Mouse (Mus musculus) liver, embryonic 16.5 days (tissue): ENCODE measurements around the gene Hbs1l. TPM values are rescaled to one million over a fixed set of nuclear protein-coding genes. Genes with fewer than 3 reads are reported as not detected.

Experiments used
- ATAC-seq: fragments of 200-750 bp; cut with Nextera tagmentation; 2 replicates; pipeline ENCODE4 v1.8.0; 2017; ENCODE audit warnings: low read depth, mild to moderate bottlenecking, moderate number of reproducible peaks, moderate library complexity
- H3K27ac ChIP-seq: fragments of 300-500 bp; sonication (generic); 2 replicates; pipeline ENCODE4 v1.5.1; 2014; ENCODE audit warnings: mild to moderate bottlenecking, low read length
- H3K27me3 ChIP-seq: fragments of 300-500 bp; sonication (generic); 2 replicates; pipeline ENCODE4 v1.6.1; 2014; ENCODE audit warnings: low read depth, low read length, mixed read lengths; ENCODE audit not compliant: control insufficient read depth, insufficient read depth
- H3K36me3 ChIP-seq: fragments of 300-500 bp; sonication (generic); 2 replicates; pipeline ENCODE4 v1.6.1; 2014; ENCODE audit warnings: mild to moderate bottlenecking; ENCODE audit not compliant: control insufficient read depth, insufficient read depth
- H3K4me1 ChIP-seq: fragments of 300-500 bp; sonication (generic); 2 replicates; pipeline ENCODE4 v1.6.1; 2014; ENCODE audit warnings: low read depth, low read length, mixed read lengths; ENCODE audit not compliant: control insufficient read depth
- H3K4me2 ChIP-seq: fragments of 300-500 bp; sonication (generic); 2 replicates; pipeline ENCODE4 v1.6.1; 2014; ENCODE audit warnings: low read depth, low read length, mixed read lengths
- H3K4me3 ChIP-seq: fragments of 300-500 bp; sonication (generic); 2 replicates; pipeline ENCODE4 v1.5.1; 2014; ENCODE audit warnings: low read depth, mild to moderate bottlenecking, low read length
- H3K9ac ChIP-seq: fragments of 300-500 bp; sonication (generic); 2 replicates; pipeline ENCODE4 v1.6.1; 2014; ENCODE audit warnings: low read depth, low read length
- H3K9me3 ChIP-seq: fragments of 300-500 bp; sonication (generic); replicated peaks from 2 replicates; pipeline ENCODE4 v1.6.1; 2016; ENCODE audit warnings: low read length; ENCODE audit not compliant: control insufficient read depth
- WGBS: fragments of 180-500 bp; shearing (Covaris S2); extraction: QIAGEN DNeasy Blood & Tissue Kit; methylation state at CpG from one replicate; pipeline ENCODE4 v1.1.7; 2014; ENCODE audit not compliant: insufficient replicate concordance; 5-methylcytosine and 5-hydroxymethylcytosine counted together
- polyA plus RNA-seq: library from polyadenylated mRNA; unstranded; fragments of >200 nt; fragmentation: Nextera tagmentation; extraction: Ambion mirVana; gene quantifications from 2 replicates; pipeline ENCODE4 v1.2.1, GENCODE M21; 2015

The Hbs1l gene
- polyA plus RNA-seq, 1 experiment from 2014 or later, result 58.7 TPM

- peaks cover 49% of the 10 kb centered on the region for H3K4me1 ChIP-seq
- WGBS, result 44% methylated on average over 2 of the region's 2 CpGs
- H3K9ac ChIP-seq, result peak overlapping the region; percentile 18; the same call in 1 of the 2 replicates
- H3K9me3 ChIP-seq, result no peaks in the 10 kb centered on the region
- peak overlapping the region; percentile 94 for H3K27ac ChIP-seq
- ATAC-seq, result no peak
- H3K36me3 ChIP-seq, result no peaks in the 10 kb centered on the region
- H3K4me3 ChIP-seq, result no peak overlapping the region
- H3K4me2 ChIP-seq, result no peak overlapping the region
- H3K27me3 ChIP-seq, result no peaks in the 10 kb centered on the region
Measured at GRCm38 (mm10) chr10:21267452-21267851, 28.3 kb upstream of the Hbs1l start.

GRCm38 (mm10) chr10:21268786-21269410 lies 26.9 kb upstream of the Hbs1l start:
- no peak overlapping the region for H3K4me3 ChIP-seq
- peak overlapping the region; percentile 93 for H3K27ac ChIP-seq
- peak overlapping the region; percentile 44; the same call in 1 of the 2 replicates for H3K9ac ChIP-seq
- peak overlapping the region; percentile 50 for H3K4me2 ChIP-seq
- no peaks in the 10 kb centered on the region for H3K9me3 ChIP-seq
- ATAC-seq, result peak; percentile 99
- no peaks in the 10 kb centered on the region for H3K27me3 ChIP-seq
- WGBS, result 22% methylated on average over 6 of the region's 6 CpGs
- H3K36me3 ChIP-seq, result no peaks in the 10 kb centered on the region
- peaks cover 54% of the 10 kb centered on the region for H3K4me1 ChIP-seq

- Histone ChIP-seq H3K4me2 (no peak overlapping the region), H3K9ac (no peak overlapping the region), H3K27me3 (no peaks in the 10 kb centered on the region), H3K4me1 (peaks cover 53% of the 10 kb centered on the region), H3K4me3 (no peak overlapping the region), H3K9me3 (no peaks in the 10 kb centered on the region), H3K27ac (peak overlapping the region; percentile 93; the same call in 1 of the 2 replicates), H3K36me3 (no peaks in the 10 kb centered on the region)
- ATAC-seq, result no peak
- WGBS, result 62% methylated on average over 2 of the region's 2 CpGs
Measured at GRCm38 (mm10) chr10:21269920-21270319, 25.9 kb upstream of the Hbs1l start.

GRCm38 (mm10) chr10:21270905-21271304 lies 24.9 kb upstream of the Hbs1l start:
- H3K27ac ChIP-seq, result no peak overlapping the region; the same call in 1 of the 2 replicates
- H3K4me3 ChIP-seq, result no peak overlapping the region
- H3K4me2 ChIP-seq, result no peak overlapping the region
- H3K27me3 ChIP-seq, result no peaks in the 10 kb centered on the region
- no peaks in the 10 kb centered on the region for H3K36me3 ChIP-seq
- H3K9ac ChIP-seq, result no peak overlapping the region
- no peak for ATAC-seq
- 82% methylated on average over 5 of the region's 5 CpGs for WGBS
- H3K9me3 ChIP-seq, result no peaks in the 10 kb centered on the region
- H3K4me1 ChIP-seq, result peaks cover 44% of the 10 kb centered on the region

- no peaks in the 10 kb centered on the region for H3K9me3 ChIP-seq
- 84% methylated on average over 2 of the region's 2 CpGs for WGBS
- H3K9ac ChIP-seq, result no peak overlapping the region
- no peaks in the 10 kb centered on the region for H3K36me3 ChIP-seq
- no peak overlapping the region for H3K27ac ChIP-seq
- no peaks in the 10 kb centered on the region for H3K27me3 ChIP-seq
- H3K4me1 ChIP-seq, result peaks cover 42% of the 10 kb centered on the region
- H3K4me2 ChIP-seq, result no peak overlapping the region
- no peak overlapping the region for H3K4me3 ChIP-seq
- ATAC-seq, result no peak
Measured at GRCm38 (mm10) chr10:21271310-21271709, 24.5 kb upstream of the Hbs1l start.

GRCm38 (mm10) chr10:21271785-21272184 lies 24.0 kb upstream of the Hbs1l start:
- 82% methylated on average over 6 of the region's 6 CpGs for WGBS
- H3K4me1 ChIP-seq, result peaks cover 37% of the 10 kb centered on the region
- ATAC-seq, result no peak

GRCm38 (mm10) chr10:21287243-21288127 lies 8.3 kb upstream of the Hbs1l start:
- H3K4me1 ChIP-seq, result no peaks in the 10 kb centered on the region
- no peaks in the 10 kb centered on the region for H3K27me3 ChIP-seq
- H3K27ac ChIP-seq, result no peak overlapping the region
- H3K4me3 ChIP-seq, result no peak overlapping the region
- no peak overlapping the region for H3K4me2 ChIP-seq
- no peak overlapping the region for H3K9ac ChIP-seq
- no peak for ATAC-seq
- 68% methylated on average over 10 of the region's 10 CpGs for WGBS
- H3K36me3 ChIP-seq, result no peaks in the 10 kb centered on the region
- no peaks in the 10 kb centered on the region for H3K9me3 ChIP-seq

More at GRCm38 (mm10) chr10:21271785-21272184, 24.0 kb upstream of the Hbs1l start:
- Histone ChIP-seq H3K4me2 (no peak overlapping the region), H3K27me3 (no peaks in the 10 kb centered on the region), H3K27ac (no peak overlapping the region), H3K36me3 (no peaks in the 10 kb centered on the region), H3K9me3 (no peaks in the 10 kb centered on the region), H3K9ac (no peak overlapping the region), H3K4me3 (no peak overlapping the region)

- H3K9me3 ChIP-seq, result no peaks in the 10 kb centered on the region
- H3K27ac ChIP-seq, result no peak overlapping the region
- H3K4me3 ChIP-seq, result no peak overlapping the region
- H3K4me1 ChIP-seq, result no peaks in the 10 kb centered on the region; the same call in 1 of the 2 replicates
- no peak for ATAC-seq
- no peaks in the 10 kb centered on the region for H3K36me3 ChIP-seq
- no peak overlapping the region for H3K9ac ChIP-seq
- no peaks in the 10 kb centered on the region for H3K27me3 ChIP-seq
- H3K4me2 ChIP-seq, result no peak overlapping the region
- 63% methylated on average over 4 of the region's 4 CpGs for WGBS
Measured at GRCm38 (mm10) chr10:21291228-21291627, 4.6 kb upstream of the Hbs1l start.

GRCm38 (mm10) chr10:21294217-21294616 lies 1.6 kb upstream of the Hbs1l start:
- Histone ChIP-seq H3K4me2 (no peak overlapping the region), H3K27ac (no peak overlapping the region)

More at GRCm38 (mm10) chr10:21294217-21294616, 1.6 kb upstream of the Hbs1l start:
- 78% methylated on average over 2 of the region's 2 CpGs for WGBS
- no peak overlapping the region for H3K9ac ChIP-seq
- H3K4me1 ChIP-seq, result peaks cover 17% of the 10 kb centered on the region
- H3K4me3 ChIP-seq, result no peak overlapping the region
- no peaks in the 10 kb centered on the region for H3K9me3 ChIP-seq
- 0 out of 2 replicates have a peak, but pooled peaks cover 2% of the 10 kb centered on the region for H3K36me3 ChIP-seq
- ATAC-seq, result no peak
- H3K27me3 ChIP-seq, result no peaks in the 10 kb centered on the region
